Mouse (Mus musculus): Measurements from ENCODE around the gene Btn2a2. TPM values are rescaled to one million over a fixed set of nuclear protein-coding genes. Genes with fewer than 3 reads are reported as not detected.
"Not testable (repeated sequence)": the region's sequence is repeated elsewhere in the genome, so short reads cannot be mapped to it uniquely, and the experiment has no call there.

Gene Btn2a2
- not detected in 2 replicates for polyA plus RNA-seq (2014; fragmentation: Nextera tagmentation; extraction: Ambion mirVana)

DNA sequence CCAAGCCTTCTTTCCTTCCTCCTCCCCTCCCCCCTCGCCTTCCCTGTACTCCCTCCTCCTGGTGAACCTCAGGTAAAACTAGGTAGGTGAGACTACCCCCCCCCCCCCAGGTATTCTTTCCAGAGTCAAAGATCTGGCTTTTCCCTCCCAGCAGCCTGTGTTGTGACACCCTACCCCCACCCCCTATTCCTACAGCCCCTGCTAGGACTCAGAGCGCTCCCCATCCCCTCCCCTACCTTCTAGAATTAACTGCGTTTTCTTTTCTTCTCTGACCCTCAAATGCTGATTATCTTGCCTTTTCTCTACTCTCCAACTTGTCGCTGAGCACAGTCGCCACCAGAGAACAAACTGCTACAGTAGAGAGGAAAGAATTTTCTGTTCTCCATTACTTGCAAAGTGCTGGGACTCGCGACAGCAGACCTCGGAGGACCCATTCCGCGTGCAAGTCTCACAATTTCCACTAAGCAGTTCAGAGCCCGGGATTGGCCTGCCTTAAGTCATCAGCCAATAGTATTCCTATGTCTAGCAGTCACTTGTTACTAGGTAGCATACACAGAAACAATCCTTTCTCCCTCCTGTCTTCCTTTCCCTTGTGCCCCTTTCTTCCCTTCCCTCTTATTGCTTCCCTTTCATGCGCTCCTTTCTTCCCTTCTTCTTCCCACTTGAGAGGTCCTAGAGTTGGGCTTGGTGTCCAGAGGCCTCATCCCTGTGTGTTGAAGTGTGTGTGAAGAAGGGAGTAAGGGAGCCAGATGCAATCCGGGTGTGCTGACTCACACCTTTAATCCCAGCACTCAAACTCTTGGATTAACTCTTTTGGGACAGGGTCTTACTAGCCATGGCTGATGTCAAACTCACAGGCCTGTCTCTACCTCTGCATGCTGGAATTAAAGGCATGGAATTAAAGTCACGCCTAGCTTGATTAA is at the start of gene Btn2a2:
Btn2a2 (minus strand) TSS at position 458 of the 923 bp plus-strand sequence.
- Histone ChIP-seq H3K9ac (replicated peaks; ENCODE audit: low read depth, low read length) (0 out of 2 replicates have a peak within 1 kb of the TSS, but pooled peaks have one; percentile 16), H3K27me3 (ENCODE audit: control insufficient read depth, insufficient read depth, low read length) (no peaks in the 10 kb centered on the region), H3K4me2 (ENCODE audit: low read depth, low read length) (peak within 1 kb of the TSS; percentile 61), H3K9me3 (ENCODE audit: control insufficient read depth, low read length) (no peaks in the 10 kb centered on the region), H3K4me1 (ENCODE audit: control insufficient read depth, insufficient read depth, low read length) (no peaks in the 10 kb centered on the region), H3K27ac (ENCODE audit: low read depth, low read length) (no peak within 1 kb of the TSS), H3K36me3 (ENCODE audit: control insufficient read depth, insufficient read depth, low read length) (no peaks in the 10 kb centered on the region), H3K4me3 (ENCODE audit: low read depth, low read length) (peak within 1 kb of the TSS; percentile 30)
- peak; percentile 99 for ATAC-seq (ENCODE audit: low read depth)
- WGBS = 6% methylated on average over 13 of the region's 14 CpGs

DNA sequence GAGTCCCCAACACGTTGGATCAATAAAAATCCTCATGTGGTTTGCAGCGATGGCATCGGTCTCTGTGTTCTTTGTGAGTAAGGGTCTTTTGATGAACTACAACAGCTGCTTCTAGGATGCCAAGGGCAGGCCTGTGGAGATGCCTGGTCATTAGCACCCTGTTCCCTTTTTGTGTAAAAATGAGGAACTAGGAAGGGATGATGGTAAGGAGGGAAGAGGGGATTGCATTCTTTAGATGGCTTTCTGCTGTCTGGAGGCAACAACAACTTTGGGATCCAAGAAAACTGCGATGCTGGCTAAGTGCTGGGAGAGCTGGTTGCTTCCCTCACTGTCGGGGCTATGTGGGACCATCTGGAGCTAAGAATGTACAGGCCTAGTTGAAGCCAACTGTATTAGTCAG is 49.6 kb upstream of the Btn2a2 start:
- Histone ChIP-seq H3K36me3 (ENCODE audit: control insufficient read depth, insufficient read depth, low read length) (no peaks in the 10 kb centered on the region), H3K4me2 (ENCODE audit: low read depth, low read length) (no peak overlapping the region), H3K27me3 (ENCODE audit: control insufficient read depth, insufficient read depth, low read length) (no peaks in the 10 kb centered on the region), H3K9me3 (ENCODE audit: control insufficient read depth, low read length) (no peaks in the 10 kb centered on the region), H3K9ac (replicated peaks; ENCODE audit: low read depth, low read length) (no peak overlapping the region), H3K27ac (ENCODE audit: low read depth, low read length) (no peak overlapping the region), H3K4me3 (ENCODE audit: low read depth, low read length) (no peak overlapping the region), H3K4me1 (ENCODE audit: control insufficient read depth, insufficient read depth, low read length) (peaks cover 12% of the 10 kb centered on the region)
- WGBS = 72% methylated on average over 5 of the region's 5 CpGs
- ATAC-seq (ENCODE audit: low read depth) = no peak

DNA sequence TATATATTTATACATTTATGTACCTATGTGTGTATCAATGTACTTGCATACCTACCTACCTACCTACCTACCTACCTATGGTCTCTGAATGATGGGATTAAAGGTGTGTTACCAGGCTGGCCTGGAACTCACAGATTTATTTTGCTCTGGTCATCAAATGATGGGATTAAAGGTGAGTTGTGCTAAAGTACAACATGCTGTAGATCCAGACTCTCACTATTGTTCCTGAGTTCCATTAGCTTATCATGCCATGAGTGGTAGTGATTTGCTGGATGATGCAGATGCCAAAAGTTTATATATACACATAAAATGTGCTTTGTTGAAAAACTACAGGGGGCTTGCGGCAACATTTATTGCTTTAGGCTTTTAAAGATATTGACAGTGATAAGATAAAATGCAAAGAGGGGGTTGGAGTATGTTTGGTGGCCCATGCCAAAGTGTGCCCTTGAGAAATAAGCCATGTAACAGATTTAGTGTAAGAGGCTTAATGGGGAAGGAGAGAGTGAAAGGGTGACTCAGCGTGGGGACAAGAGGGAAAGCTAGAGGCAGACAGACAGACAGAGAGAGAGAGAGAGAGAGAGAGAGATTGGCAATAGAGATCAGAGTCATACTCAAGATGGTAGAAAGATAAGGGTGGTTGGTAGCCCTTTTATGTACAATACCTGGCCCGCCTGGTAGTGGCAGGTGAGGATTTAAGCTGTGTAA is 48.5 kb upstream of the Btn2a2 start:
- no peak for ATAC-seq (ENCODE audit: low read depth)
- Histone ChIP-seq H3K27ac (ENCODE audit: low read depth, low read length) (no peak overlapping the region), H3K36me3 (ENCODE audit: control insufficient read depth, insufficient read depth, low read length) (no peaks in the 10 kb centered on the region), H3K4me1 (ENCODE audit: control insufficient read depth, insufficient read depth, low read length) (peaks cover 23% of the 10 kb centered on the region), H3K4me2 (ENCODE audit: low read depth, low read length) (no peak overlapping the region), H3K4me3 (ENCODE audit: low read depth, low read length) (no peak overlapping the region), H3K9me3 (ENCODE audit: control insufficient read depth, low read length) (no peaks in the 10 kb centered on the region), H3K27me3 (ENCODE audit: control insufficient read depth, insufficient read depth, low read length) (no peaks in the 10 kb centered on the region), H3K9ac (replicated peaks; ENCODE audit: low read depth, low read length) (no peak overlapping the region)
- WGBS = 84% methylated on average over 3 of the region's 3 CpGs

DNA sequence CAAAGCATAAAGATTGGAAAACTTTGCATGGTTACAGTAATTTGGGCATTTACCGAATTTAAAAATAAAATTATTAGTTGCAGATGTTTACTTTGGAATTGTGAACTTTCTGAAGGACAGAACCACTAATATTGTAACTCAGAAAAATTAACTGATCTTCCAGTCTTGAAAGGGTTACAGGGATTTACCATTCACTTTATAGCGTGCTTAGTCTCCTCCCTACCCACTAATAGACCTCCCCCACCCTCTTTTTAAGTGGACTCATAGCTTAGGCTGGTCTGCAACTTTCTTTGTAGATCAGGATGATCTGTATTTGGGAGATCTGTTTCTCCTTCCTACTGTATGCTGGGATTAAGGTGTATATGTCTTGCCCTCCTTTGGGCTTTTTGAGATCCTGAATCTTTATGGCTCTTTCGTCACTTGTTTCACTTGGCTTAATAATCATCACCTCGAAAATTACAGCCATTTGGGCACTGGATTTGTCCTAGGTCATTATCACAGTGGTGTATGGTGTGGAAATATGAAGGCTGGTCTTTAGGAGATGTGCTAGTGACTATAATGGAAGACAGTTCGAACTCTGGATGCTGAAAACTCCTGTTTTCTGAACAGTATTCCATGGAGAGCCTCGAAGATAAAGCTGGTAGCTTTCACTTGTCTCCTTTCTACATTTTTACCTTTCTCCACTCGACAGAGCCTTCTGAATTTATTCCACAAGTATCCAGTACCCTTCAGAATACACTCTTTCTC is 47.6 kb upstream of the Btn2a2 start:
- peak overlapping the region; percentile 70 for H3K4me2 ChIP-seq (ENCODE audit: low read depth, low read length)
- H3K9ac ChIP-seq (replicated peaks; ENCODE audit: low read depth, low read length) = no peak overlapping the region
- no peaks in the 10 kb centered on the region for H3K36me3 ChIP-seq (ENCODE audit: control insufficient read depth, insufficient read depth, low read length)
- H3K27me3 ChIP-seq (ENCODE audit: control insufficient read depth, insufficient read depth, low read length) = no peaks in the 10 kb centered on the region
- H3K4me1 ChIP-seq (ENCODE audit: control insufficient read depth, insufficient read depth, low read length) = peaks cover 27% of the 10 kb centered on the region
- H3K27ac ChIP-seq (ENCODE audit: low read depth, low read length) = no peak overlapping the region
- H3K9me3 ChIP-seq (ENCODE audit: control insufficient read depth, low read length) = no peaks in the 10 kb centered on the region
- ATAC-seq (ENCODE audit: low read depth) = no peak
- H3K4me3 ChIP-seq (ENCODE audit: low read depth, low read length) = peak overlapping the region; percentile 40
- 20% methylated on average over 7 of the region's 7 CpGs for WGBS

DNA sequence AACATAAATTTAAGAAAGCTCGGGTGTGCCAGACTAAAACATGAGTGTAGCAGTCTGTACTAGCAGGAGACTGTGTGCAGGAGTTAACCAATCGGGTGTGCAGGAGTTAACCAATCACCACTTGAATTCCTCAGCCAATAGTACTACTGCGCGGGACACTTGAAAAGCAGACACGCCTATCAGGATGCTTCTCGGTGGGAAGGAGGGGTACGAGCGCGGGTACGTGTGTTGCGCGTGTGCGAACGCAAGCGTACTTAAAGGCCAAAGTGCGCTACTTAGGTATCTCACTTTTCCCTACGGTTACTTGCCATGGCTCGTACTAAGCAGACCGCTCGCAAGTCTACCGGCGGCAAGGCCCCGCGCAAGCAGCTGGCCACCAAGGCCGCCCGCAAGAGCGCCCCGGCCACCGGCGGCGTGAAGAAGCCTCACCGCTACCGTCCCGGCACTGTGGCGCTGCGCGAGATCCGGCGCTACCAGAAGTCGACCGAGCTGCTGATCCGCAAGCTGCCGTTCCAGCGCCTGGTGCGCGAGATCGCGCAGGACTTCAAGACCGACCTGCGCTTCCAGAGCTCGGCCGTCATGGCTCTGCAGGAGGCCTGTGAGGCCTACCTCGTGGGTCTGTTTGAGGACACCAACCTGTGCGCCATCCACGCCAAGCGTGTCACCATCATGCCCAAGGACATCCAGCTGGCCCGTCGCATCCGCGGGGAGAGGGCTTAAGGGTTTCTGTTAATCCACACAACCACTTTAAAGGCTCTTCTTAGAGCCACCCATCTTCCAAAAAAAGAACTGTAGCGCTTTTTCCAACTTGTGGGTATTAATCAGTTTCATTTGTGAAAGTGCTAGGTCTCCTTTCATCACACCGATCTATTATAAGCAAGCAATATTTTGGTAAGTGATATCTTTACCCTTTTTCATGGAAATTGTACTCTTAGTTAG is 46.7 kb upstream of the Btn2a2 start, which contains the start of gene Hist1h3g:
Hist1h3g (plus strand) TSS at position 286 of the 939 bp plus-strand sequence.
- H3K36me3 ChIP-seq (ENCODE audit: control insufficient read depth, insufficient read depth, low read length) = not testable (repeated sequence)

DNA sequence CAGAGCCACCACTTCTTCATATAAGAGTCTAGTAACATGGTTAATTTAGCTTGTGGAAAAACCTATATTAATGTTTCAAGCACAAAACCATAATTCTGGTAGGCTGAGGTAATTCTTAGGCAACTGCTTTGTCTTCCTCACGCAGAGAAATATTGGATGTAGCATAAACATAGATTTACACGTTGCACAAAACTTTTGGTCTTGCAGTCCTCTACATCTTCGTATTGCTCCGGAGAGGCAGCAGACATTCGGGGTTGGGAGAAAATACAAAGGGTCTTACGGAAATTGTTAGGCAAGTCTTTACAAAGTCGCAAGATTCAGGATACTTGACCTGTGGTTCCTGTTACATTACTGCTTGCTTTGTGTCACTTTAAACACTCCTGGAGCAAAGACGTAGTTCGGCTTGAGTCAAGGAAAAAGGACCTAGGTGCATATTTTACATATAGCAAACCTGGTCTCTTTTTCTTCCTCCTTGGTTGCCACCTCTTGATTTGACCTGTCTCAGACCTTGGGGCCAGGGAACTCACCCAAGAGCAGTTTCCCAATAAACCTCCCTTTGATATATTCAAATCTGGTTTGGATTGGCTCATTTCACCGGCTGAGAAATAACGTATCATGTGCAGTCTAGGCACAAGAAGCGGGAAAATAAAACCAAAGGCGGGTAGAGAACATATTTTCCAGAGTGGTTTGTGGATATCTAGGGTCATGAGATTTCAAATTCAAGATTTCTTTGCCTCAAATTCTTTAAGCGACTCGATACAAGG is 45.9 kb upstream of the Btn2a2 start:
- no peaks in the 10 kb centered on the region for H3K9me3 ChIP-seq (ENCODE audit: control insufficient read depth, low read length)
- no peaks in the 10 kb centered on the region for H3K27me3 ChIP-seq (ENCODE audit: control insufficient read depth, insufficient read depth, low read length)
- no peak for ATAC-seq (ENCODE audit: low read depth)
- H3K4me3 ChIP-seq (ENCODE audit: low read depth, low read length) = peak overlapping the region; percentile 40
- H3K27ac ChIP-seq (ENCODE audit: low read depth, low read length) = peak overlapping the region; percentile 39
- no peak overlapping the region; the same call in 1 of the 2 replicates for H3K9ac ChIP-seq (replicated peaks; ENCODE audit: low read depth, low read length)
- peaks cover 31% of the 10 kb centered on the region for H3K4me1 ChIP-seq (ENCODE audit: control insufficient read depth, insufficient read depth, low read length)
- H3K4me2 ChIP-seq (ENCODE audit: low read depth, low read length) = peak overlapping the region; percentile 70
- no peaks in the 10 kb centered on the region for H3K36me3 ChIP-seq (ENCODE audit: control insufficient read depth, insufficient read depth, low read length)
- under 1% methylated on average over 15 of the region's 15 CpGs for WGBS

More for the DNA sequence above, 46.7 kb upstream of the Btn2a2 start, which contains the start of gene Hist1h3g:
- Histone ChIP-seq H3K4me1 (ENCODE audit: control insufficient read depth, insufficient read depth, low read length) (peaks cover 27% of the 10 kb centered on the region), H3K4me2 (ENCODE audit: low read depth, low read length) (peak within 1 kb of the TSS; percentile 70), H3K4me3 (ENCODE audit: low read depth, low read length) (peak within 1 kb of the TSS; percentile 40), H3K27ac (ENCODE audit: low read depth, low read length) (peak within 1 kb of the TSS; percentile 39)
- ATAC-seq (ENCODE audit: low read depth) = peak; percentile 90
- under 1% methylated on average over 32 of the region's 62 CpGs for WGBS
- not testable (repeated sequence) for H3K27me3 ChIP-seq (ENCODE audit: control insufficient read depth, insufficient read depth, low read length); H3K9me3 ChIP-seq (ENCODE audit: control insufficient read depth, low read length); H3K9ac ChIP-seq (replicated peaks; ENCODE audit: low read depth, low read length)

DNA sequence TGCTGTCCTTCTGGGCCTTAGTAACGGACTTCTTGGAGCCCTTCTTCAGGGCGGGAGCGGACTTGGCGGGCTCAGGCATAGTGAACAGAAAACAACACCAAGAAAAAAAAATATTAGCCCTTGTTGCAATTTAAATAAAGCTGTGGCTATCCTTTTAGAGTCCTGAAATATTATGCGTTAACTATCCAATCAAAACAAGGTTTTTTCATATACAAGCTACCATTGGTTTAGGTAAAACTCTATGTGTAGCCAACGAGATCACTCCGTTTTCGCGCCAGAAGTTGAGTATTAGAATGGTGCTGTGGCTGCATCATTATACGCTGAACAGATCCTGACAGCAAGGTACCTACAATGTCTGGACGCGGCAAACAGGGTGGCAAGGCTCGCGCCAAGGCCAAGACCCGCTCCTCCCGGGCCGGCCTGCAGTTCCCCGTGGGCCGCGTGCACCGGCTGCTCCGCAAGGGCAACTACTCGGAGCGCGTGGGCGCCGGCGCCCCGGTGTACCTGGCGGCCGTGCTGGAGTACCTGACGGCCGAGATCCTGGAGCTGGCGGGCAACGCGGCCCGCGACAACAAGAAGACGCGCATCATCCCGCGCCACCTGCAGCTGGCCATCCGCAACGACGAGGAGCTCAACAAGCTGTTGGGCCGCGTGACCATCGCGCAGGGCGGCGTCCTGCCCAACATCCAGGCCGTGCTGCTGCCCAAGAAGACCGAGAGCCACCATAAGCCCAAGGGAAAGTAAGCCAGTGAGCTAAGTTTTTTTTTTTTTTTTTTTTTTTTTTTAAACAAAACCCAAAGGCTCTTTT is 45.1 kb upstream of the Btn2a2 start, which contains the start of gene Hist1h2af:
Hist1h2af (plus strand) TSS at position 347 of the 808 bp plus-strand sequence.
- H3K4me3 ChIP-seq (ENCODE audit: low read depth, low read length) = peak within 1 kb of the TSS; percentile 40
- H3K27ac ChIP-seq (ENCODE audit: low read depth, low read length) = peak within 1 kb of the TSS; percentile 70
- not testable (repeated sequence) for H3K9ac ChIP-seq (replicated peaks; ENCODE audit: low read depth, low read length); H3K9me3 ChIP-seq (ENCODE audit: control insufficient read depth, low read length); H3K36me3 ChIP-seq (ENCODE audit: control insufficient read depth, insufficient read depth, low read length); H3K27me3 ChIP-seq (ENCODE audit: control insufficient read depth, insufficient read depth, low read length)
- peaks cover 31% of the 10 kb centered on the region for H3K4me1 ChIP-seq (ENCODE audit: control insufficient read depth, insufficient read depth, low read length)
- WGBS = 1% methylated on average over 22 of the region's 53 CpGs
- peak; percentile 32; the same call in 1 of the 2 replicates for ATAC-seq (ENCODE audit: low read depth)
- H3K4me2 ChIP-seq (ENCODE audit: low read depth, low read length) = peak within 1 kb of the TSS; percentile 70
